Mouse (Mus musculus): ENCODE data around the gene Akap11.

The Akap11 gene

GRCm38 (mm10) chr14:78448807-78449406 lies 87.7 kb downstream of the Akap11 start:
- DNase-seq (ENCODE audit: low spot score): no peak

DNA sequence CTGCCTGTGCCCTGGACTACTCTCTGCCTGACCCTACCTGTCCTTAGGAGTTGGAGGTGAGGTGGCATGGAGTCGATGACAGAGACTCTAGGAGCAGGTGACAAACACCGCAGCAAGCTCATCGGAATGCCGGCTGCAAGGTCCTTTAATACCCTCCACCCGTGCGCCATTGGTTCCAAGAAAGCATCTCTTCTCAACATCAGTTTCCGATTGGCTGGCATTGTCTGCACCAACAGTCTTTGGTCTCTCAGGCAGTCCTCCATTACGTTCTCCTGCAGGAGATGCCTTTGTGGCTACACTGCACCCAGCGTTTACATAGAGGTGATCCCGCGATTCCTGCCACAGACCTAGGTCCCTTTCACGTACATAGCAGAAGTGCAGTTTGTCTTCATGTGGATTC lies 88.6 kb downstream of the Akap11 start:
- no peak for DNase-seq (ENCODE audit: low spot score)

GRCm38 (mm10) chr14:78447542-78447941 lies 89.1 kb downstream of the Akap11 start:
- DNase-seq (ENCODE audit: low spot score): no peak

Data from left cerebral cortex, adult 11 months (tissue).